Mouse (Mus musculus) midbrain, embryonic 11.5 days (tissue): Measurements from ENCODE around the gene Mrnip. TPM values are rescaled to one million over a fixed set of nuclear protein-coding genes. Genes with fewer than 3 reads are reported as not detected.

ENCODE experiments used
- ATAC-seq: fragments of 200-750 bp; cut with Nextera tagmentation; 2 replicates; pipeline ENCODE4 v1.8.0; 2017; ENCODE audit warnings: moderate TSS enrichment, moderate library complexity; ENCODE audit not compliant: low FRiP score
- DNase-seq: peaks from one replicate; pipeline ENCODE4 v3.0.0; 2015; ENCODE audit warnings: low spot score; ENCODE audit errors: missing footprints
- H3K27ac ChIP-seq: fragments of 300-500 bp; sonication (generic); 2 replicates; pipeline ENCODE4 v1.5.1; 2014; ENCODE audit warnings: low read depth, low read length
- H3K27me3 ChIP-seq: fragments of 300-500 bp; sonication (generic); 2 replicates; pipeline ENCODE4 v1.6.1; 2014; ENCODE audit warnings: mild to moderate bottlenecking, low read length, moderate library complexity, mixed read lengths; ENCODE audit not compliant: control insufficient read depth, insufficient read depth
- H3K36me3 ChIP-seq: fragments of 300-500 bp; sonication (generic); 2 replicates; pipeline ENCODE4 v1.6.1; 2014; ENCODE audit warnings: mild to moderate bottlenecking, low read length, moderate library complexity, mixed read lengths; ENCODE audit not compliant: control insufficient read depth, insufficient read depth
- H3K4me1 ChIP-seq: fragments of 300-500 bp; sonication (generic); 2 replicates; pipeline ENCODE4 v1.6.1; 2014; ENCODE audit warnings: low read length; ENCODE audit not compliant: control insufficient read depth, insufficient read depth
- H3K4me2 ChIP-seq: fragments of 300-500 bp; sonication (generic); 2 replicates; pipeline ENCODE4 v1.6.1; 2014; ENCODE audit warnings: mild to moderate bottlenecking, moderate library complexity
- H3K4me3 ChIP-seq: fragments of 300-500 bp; sonication (generic); 2 replicates; pipeline ENCODE4 v1.5.1; 2014; ENCODE audit warnings: low read depth, low read length
- H3K9ac ChIP-seq: fragments of 300-500 bp; sonication (generic); 2 replicates; pipeline ENCODE4 v1.6.1; 2014; ENCODE audit warnings: low read length
- H3K9me3 ChIP-seq: fragments of 300-500 bp; sonication (generic); 2 replicates; pipeline ENCODE4 v1.6.1; 2016; ENCODE audit warnings: low read length; ENCODE audit not compliant: control insufficient read depth
- WGBS: fragments of 180-500 bp; shearing (Covaris S2); extraction: QIAGEN DNeasy Blood & Tissue Kit; methylation state at CpG from one replicate; pipeline ENCODE4 v1.1.7; 2014; 5-methylcytosine and 5-hydroxymethylcytosine counted together
- polyA plus RNA-seq: library from polyadenylated mRNA; unstranded; fragments of >200 nt; fragmentation: Nextera tagmentation; extraction: Ambion mirVana; gene quantifications from 2 replicates; pipeline ENCODE4 v1.2.1, GENCODE M21; 2014

The Mrnip gene
- polyA plus RNA-seq, 1 experiment from 2014 or later: 20.0 TPM

DNA sequence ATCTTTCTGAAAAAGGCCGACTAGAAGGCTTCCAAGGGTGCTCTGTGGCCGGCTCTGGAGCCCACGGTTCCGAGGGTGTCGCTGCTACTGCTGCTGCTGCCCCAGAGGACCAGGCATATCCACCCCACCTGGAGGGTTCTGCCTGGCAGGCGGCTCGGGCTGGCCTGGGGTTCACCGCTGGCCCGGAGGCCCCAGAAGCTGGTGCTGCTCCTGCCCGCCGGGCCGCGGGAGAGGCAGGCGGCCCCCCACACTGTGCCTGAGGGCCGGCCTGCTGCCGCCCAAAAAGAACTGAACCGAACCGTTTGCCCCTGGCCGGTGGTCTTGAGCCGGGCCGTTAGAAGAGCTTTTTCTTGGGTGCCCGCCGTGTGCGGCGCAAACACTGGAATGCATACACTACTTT lies 60.4 kb downstream of the Mrnip start:
- no peak overlapping the region for H3K9ac ChIP-seq
- DNase-seq (no peak), ATAC-seq (no peak)
- peaks cover 29% of the 10 kb centered on the region for H3K27me3 ChIP-seq
- 93% methylated on average over 25 of the region's 25 CpGs for WGBS
- no peak overlapping the region for H3K4me2 ChIP-seq
- H3K27ac ChIP-seq: no peak overlapping the region
- peaks cover 17% of the 10 kb centered on the region for H3K4me1 ChIP-seq
- no peak overlapping the region for H3K4me3 ChIP-seq
- no peaks in the 10 kb centered on the region for H3K9me3 ChIP-seq
- peaks cover 13% of the 10 kb centered on the region for H3K36me3 ChIP-seq

DNA sequence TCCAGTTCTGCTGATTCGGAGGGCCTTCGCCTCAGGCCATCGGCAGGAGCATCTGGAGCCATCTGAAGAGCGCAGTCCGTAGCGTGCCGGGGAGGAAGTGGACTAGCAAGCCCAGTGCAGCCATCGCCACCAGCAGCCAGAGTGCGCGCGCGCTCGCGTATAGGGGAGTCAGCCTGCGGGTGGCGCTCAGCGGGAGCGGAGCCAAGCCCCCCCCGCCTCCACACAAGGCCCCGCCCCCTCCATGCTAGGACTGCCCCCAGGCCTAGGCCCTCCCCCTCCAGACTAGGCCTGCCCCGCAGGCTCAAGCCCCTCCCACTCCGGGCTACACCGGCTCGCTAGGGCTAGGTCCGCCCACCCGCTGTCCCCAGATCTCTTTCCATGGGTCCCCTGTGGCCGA lies 62.3 kb downstream of the Mrnip start:
- H3K27me3 ChIP-seq: peaks cover 20% of the 10 kb centered on the region
- H3K9me3 ChIP-seq: no peaks in the 10 kb centered on the region
- WGBS: 1% methylated on average over 27 of the region's 27 CpGs
- peak overlapping the region; percentile 94 for H3K4me2 ChIP-seq
- peak overlapping the region; percentile 61 for H3K9ac ChIP-seq
- H3K4me3 ChIP-seq: peak overlapping the region; percentile 56
- ATAC-seq (peak; percentile 94), DNase-seq (peak; percentile 97)
- peaks cover 12% of the 10 kb centered on the region for H3K4me1 ChIP-seq
- H3K36me3 ChIP-seq: peaks cover 13% of the 10 kb centered on the region
- no peak overlapping the region for H3K27ac ChIP-seq

DNA sequence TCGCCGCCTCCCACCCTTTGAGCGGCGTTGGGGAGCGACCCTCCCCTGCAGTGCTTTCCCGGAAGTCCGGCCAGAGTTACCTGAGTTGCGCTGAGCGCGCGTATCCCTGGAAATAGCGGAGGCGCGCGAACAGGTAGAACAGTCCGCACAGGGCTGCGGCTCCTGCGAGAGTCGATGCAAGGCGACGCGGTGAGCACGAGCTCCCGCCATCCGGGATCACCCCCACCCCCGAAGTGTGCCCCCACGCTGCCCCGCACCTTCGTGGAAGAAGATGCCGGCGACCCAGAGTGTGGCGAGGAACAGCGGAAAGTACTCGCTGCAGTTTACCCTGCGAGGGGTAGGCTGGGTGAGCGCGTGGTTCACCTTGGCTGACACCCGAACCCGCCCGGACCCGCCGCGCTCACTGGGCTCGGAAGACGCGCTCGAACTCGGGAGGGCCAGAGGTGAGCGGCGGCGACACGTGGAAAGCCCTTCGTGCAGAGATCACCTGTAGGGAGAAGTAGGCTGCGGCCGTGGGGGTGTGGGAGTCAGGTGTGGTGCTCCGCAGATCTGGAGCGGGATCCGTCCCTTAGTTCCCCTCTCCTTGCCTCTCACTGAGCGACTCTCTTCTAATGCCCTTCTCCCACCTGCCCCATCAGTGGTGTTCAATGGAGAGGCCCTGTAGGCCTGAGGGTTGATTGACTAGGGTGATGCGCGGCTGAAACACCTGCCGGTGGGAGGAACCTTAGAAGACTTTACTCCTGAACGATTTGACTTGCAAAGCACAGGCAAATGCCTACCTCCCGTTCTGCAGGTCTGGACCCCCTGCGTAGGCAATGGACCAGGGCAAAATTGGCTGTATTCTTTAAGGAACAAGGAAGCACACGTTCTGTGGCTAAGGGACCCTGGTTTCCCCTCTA lies 62.9 kb downstream of the Mrnip start:
- peak overlapping the region; percentile 56 for H3K4me3 ChIP-seq
- H3K9me3 ChIP-seq: no peaks in the 10 kb centered on the region
- peak overlapping the region; percentile 61 for H3K9ac ChIP-seq
- peaks cover 12% of the 10 kb centered on the region for H3K4me1 ChIP-seq
- peaks cover 20% of the 10 kb centered on the region for H3K27me3 ChIP-seq
- ATAC-seq: peak; percentile 38
- H3K4me2 ChIP-seq: peak overlapping the region; percentile 94
- 2% methylated on average over 66 of the region's 66 CpGs for WGBS
- no peak overlapping the region for H3K27ac ChIP-seq
- H3K36me3 ChIP-seq: peaks cover 13% of the 10 kb centered on the region
- no peak for DNase-seq

DNA sequence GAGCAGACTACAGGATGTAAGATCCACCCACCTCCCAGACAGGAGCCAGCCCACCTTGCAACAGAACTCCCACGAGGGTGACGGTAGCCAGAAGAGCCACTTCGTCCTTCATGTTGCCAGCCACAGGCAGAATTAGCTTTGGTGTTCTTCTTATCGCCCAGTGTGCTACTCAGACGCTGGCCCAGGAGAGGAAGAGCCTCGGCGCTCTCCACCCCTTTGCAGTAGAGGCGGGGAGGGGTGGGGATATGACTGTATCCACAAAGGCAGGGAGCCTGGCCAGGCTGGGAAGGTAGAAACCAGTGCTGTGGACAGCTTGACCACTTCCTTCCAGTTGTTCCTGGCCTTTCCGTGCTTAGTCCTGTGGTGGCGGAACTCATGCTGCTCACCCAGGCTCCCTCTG lies 64.1 kb downstream of the Mrnip start, which contains the start of gene Ltc4s:
TSS of gene Ltc4s (minus strand) at position 293 of the 400 bp plus-strand sequence.
- H3K4me3 ChIP-seq: peak within 1 kb of the TSS; percentile 56
- H3K4me2 ChIP-seq: peak within 1 kb of the TSS; percentile 94
- H3K36me3 ChIP-seq: peaks cover 9% of the 10 kb centered on the region
- no peaks in the 10 kb centered on the region for H3K9me3 ChIP-seq
- DNase-seq: no peak
- no peak within 1 kb of the TSS for H3K27ac ChIP-seq
- WGBS: 49% methylated on average over 10 of the region's 10 CpGs
- H3K9ac ChIP-seq: no peak within 1 kb of the TSS
- peaks cover 12% of the 10 kb centered on the region for H3K4me1 ChIP-seq
- H3K27me3 ChIP-seq: peaks cover 20% of the 10 kb centered on the region
- ATAC-seq: no peak

DNA sequence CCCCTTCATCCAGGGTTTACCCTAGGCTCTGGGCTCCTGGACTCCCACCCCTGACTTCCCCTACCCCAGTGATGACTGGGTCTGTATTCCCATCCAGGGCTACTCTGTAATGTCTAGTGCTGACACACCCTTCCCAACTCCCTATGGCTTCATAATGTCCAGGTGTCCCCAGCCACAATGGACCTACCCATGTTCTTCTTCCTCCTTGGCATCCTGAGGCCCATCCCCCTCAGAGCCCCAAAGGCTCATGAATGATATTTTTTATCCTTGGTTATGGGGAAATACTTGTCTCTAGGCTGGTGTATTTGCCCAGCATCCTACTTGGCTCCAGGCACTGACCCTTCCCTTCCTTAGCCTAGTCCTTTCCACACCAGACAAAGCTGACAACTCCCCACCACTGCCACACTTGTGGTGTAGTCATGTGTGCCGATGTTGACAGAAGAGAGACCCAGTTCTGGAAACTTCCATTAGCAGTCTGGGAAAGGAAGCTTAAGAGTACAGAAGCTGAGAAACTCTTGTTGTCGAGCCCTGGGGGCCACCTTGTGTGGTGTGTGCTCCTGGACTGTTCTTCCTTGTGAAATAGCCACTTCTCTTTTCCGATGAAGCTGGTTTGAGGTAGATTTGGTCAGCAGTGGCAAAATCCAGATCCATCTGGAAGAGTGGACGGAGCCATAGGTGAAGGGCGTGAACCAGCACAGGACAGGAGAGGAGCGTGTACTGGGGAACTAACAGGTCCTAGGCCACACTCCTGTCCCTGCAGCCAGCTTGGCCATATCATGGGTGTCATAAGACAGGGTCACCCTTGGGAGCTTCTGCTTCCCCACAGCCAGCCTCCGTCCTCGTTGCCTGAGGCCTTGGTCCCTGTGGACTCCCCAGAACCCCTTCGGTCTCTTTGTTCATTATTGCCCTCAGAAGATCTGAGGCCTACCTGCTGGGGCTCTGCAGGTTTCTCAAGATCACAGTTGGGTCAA lies 64.9 kb downstream of the Mrnip start:
- DNase-seq: no peak
- Histone ChIP-seq H3K4me1 (peaks cover 12% of the 10 kb centered on the region), H3K27me3 (peaks cover 20% of the 10 kb centered on the region), H3K9ac (no peak overlapping the region), H3K36me3 (peaks cover 5% of the 10 kb centered on the region; the same call in 1 of the 2 replicates), H3K4me2 (no peak overlapping the region), H3K9me3 (no peaks in the 10 kb centered on the region), H3K4me3 (no peak overlapping the region), H3K27ac (no peak overlapping the region)
- 91% methylated on average over 9 of the region's 9 CpGs for WGBS
- ATAC-seq: no peak

DNA sequence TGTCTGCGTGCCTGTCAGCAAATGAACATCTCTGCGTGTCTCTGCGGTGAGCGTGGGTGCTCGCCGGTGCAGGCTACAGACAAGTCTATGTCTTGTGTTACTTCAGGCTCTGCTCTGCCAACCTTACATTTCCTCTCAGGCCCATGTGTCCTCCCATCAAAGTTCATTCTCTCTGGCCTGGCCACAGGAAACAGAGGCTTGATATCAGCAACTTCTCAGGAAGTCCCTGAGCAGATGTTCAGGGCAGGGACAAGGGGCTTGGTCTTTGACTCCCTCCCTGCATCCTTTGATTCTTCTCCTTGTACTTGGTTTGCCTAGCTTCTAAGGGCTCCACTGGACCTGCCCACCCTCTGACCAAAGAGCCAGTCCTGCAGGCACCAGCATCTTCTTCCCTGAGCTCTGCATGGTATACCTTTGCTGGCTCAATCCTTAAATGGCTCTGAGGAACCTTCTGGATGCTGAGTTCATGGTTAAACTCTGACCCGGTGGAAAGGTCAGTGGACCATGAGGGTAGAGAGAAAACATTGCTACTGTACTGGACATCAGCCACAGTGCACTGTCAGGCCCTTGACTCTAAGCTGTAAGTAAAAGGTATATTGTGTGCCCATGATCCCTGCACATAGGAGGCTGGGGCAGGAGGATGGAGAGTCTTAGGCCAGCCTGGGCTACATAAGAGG lies 66.1 kb downstream of the Mrnip start:
- no peak for DNase-seq

DNA sequence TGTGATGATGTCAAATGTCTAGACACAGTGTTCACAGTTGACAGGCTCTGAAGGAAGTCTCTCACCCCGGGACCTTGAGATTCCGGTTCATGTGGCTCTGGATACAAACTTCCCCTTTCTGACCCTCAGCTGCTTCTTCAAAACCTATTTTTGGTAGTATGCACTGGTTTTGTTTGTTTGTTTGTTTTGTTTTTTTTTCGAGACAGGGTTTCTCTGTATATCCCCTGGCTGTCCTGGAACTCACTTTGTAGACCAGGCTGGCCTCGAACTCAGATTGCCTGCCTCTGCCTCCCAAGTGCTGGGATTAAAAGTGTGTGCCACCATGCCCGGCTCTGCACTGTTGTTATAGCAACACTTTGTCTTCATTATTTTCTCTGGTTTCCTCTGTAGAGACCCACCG lies 69.7 kb downstream of the Mrnip start:
- ATAC-seq: no peak
- no peak overlapping the region for H3K4me3 ChIP-seq

More for the DNA sequence above, 66.1 kb downstream of the Mrnip start:
- ATAC-seq: no peak
- H3K36me3 ChIP-seq: no peaks in the 10 kb centered on the region
- 94% methylated on average over 7 of the region's 7 CpGs for WGBS
- no peak overlapping the region for H3K4me2 ChIP-seq
- H3K9me3 ChIP-seq: no peaks in the 10 kb centered on the region
- H3K9ac ChIP-seq: no peak overlapping the region
- H3K27ac ChIP-seq: no peak overlapping the region
- H3K4me1 ChIP-seq: peaks cover 12% of the 10 kb centered on the region
- H3K27me3 ChIP-seq: peaks cover 20% of the 10 kb centered on the region
- no peak overlapping the region for H3K4me3 ChIP-seq

DNA sequence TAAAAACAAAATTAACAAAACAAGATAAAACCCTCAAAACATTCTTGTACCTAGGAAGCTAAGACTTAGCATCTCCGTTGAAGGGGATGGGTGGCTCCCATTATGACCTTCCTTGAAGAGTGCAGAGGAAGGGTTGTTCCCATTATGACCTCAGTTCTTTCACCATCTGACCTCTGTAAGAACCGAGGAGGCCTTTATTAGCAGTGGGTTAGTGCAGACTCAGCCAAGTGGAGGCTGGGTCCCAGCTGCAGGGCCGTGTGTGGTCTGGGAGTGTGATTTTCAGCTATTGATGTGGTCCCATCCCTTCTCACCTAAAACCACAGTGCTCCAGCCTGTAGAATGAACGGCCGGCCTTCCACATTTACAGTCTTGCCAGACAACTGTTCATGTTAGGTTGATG lies 71.0 kb downstream of the Mrnip start:
- no peaks in the 10 kb centered on the region for H3K4me1 ChIP-seq
- no peak overlapping the region for H3K4me2 ChIP-seq
- H3K27ac ChIP-seq: no peak overlapping the region
- H3K4me3 ChIP-seq: no peak overlapping the region
- ATAC-seq (no peak), DNase-seq (no peak)
- no peaks in the 10 kb centered on the region for H3K27me3 ChIP-seq
- H3K9ac ChIP-seq: no peak overlapping the region
- no peaks in the 10 kb centered on the region for H3K36me3 ChIP-seq
- 70% methylated on average over 5 of the region's 5 CpGs for WGBS
- no peaks in the 10 kb centered on the region for H3K9me3 ChIP-seq

More for the DNA sequence above, 69.7 kb downstream of the Mrnip start:
- no peaks in the 10 kb centered on the region; the same call in 1 of the 2 replicates for H3K27me3 ChIP-seq
- no peak for DNase-seq
- no peak overlapping the region for H3K27ac ChIP-seq
- H3K9ac ChIP-seq: no peak overlapping the region
- no peak overlapping the region for H3K4me2 ChIP-seq
- no peaks in the 10 kb centered on the region for H3K36me3 ChIP-seq
- WGBS: 82% methylated on average over 6 of the region's 6 CpGs
- no peaks in the 10 kb centered on the region for H3K9me3 ChIP-seq
- H3K4me1 ChIP-seq: no peaks in the 10 kb centered on the region
